Mouse (Mus musculus): Measurements from ENCODE around the gene Gm10778. TPM values are rescaled to one million over a fixed set of nuclear protein-coding genes. Genes with fewer than 3 reads are reported as not detected.

The Gm10778 gene
- polyA plus RNA-seq (2017; shearing (Covaris generic)), result 9.6 TPM

GRCm38 (mm10) chr10:81648803-81649775 is at the start of gene Gm10778:
Gene Gm10778 (plus strand): TSS chr10:81649059.

GRCm38 (mm10) chr10:81600738-81601203 is 48.1 kb upstream of the Gm10778 start, which contains the start of gene Tle6:
Gene Tle6 (minus strand): TSS chr10:81601073.

GRCm38 (mm10) chr10:81605974-81606751 is 42.7 kb upstream of the Gm10778 start, which contains the start of gene BC025920:
Gene BC025920 (plus strand): TSS chr10:81606270.

DNA sequence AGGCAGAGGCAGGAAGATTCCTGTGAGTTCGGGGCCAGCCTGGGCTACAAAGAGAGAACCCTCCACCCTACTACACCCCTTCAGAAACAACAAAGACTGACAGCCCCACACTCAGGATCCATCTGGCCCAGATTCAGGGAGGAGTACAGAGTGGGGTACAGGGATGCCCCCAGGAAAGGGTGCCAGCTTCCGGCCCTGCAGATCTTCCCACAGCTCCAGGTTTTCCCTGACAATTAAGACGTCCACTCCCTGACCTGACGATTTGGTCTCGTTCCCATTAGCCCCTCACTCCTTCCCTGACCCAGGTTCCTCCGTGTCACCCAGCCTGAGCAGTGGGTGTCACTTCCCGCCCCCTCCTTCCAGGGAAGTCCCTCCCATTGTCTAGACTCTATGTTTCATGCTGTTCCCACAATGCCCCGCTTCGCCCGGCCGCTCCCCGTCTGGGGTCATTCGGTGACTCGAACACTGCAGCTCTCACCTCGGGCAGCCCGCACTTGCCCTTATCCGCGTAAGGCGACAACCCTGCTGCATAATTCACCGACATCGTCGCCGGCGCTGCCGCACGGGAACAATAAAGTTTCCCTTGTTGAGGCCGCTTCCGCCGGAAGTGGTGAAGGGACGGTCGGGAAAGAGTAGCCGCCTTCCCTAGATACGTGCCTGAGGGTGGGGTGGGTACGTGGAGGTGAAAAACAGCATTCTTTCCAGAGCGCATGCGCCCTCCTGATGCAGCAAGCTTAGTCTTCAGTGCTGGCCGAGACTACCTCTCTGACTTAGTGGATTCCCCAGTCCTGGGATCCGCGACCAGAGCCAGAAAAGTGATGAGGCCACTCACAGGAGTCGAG is 21.6 kb upstream of the Gm10778 start, which contains the start of gene Sirt6:
Sirt6 (minus strand) TSS at position 804 of the 842 bp plus-strand sequence.

DNA sequence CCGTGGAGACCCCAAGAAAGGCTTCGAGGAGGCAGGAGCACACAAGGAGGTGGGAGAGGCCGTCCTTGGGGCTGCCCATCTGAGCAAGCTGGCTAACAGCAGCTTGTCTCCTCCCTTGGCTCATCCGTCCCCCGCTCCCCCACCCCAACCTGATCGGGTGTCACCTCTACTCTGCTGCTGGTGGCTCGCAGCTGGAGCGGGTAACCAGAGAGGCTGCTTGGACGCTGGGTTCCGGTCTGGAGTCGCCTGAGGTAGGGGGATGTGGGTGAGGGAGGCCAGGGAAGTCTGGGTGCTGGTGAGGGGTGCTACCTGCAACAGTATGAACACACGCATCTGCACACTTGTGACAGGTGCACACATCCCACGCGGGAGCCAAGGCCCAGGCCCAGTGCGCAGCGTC is 20.5 kb upstream of the Gm10778 start, which contains the start of gene Ankrd24:
Ankrd24 (plus strand) TSS at position 151 of the 400 bp plus-strand sequence.

DNA sequence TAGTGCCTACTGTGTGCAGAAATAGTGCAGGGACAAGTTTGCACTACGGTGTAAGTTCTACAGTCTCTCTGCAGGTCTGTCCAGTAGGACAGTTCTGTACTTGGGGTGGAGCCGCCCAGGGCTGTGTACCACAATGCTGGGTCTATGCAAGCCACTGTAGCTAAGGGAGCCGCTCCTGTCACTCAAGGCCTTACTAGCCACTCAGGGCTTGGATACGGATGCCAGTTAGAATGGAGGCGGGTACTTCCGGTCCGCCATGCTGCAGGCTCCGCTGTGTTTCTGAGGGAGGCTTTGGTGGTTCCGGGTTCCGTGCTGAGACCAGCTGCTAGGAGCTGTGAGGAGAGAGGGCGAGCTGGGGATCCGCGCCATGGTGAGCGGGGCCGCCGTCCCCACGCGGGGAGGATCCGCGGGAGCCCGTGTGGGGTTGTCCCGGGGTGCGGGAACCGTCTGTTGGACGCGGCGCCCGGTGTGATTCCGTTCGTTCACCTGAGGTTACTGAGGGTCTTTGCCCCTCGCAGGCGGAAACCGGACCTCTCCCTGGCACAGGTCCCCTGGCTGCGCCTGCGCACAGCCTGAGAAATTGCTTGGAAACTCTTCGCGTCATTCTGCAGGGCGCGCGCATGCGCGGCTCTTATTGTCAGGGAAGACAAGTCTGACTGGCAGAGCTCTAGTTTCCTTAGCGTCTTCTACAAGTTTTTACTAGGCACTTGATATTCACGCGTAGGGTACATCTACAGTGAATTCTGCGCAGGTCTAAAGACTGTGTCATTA is 55.9 kb downstream of the Gm10778 start, which contains the start of gene Zfp433:
Zfp433 (plus strand) TSS at position 295 of the 771 bp plus-strand sequence.

Other genes with a start within 250 kb of the Gm10778 start
- 23.6 TPM for gene Nfic, start 193.4 kb upstream of the Gm10778 start, polyA plus RNA-seq (2017; shearing (Covaris generic))
- 0.17 TPM for gene Celf5, start 166.3 kb upstream of the Gm10778 start, polyA plus RNA-seq (2017; shearing (Covaris generic))
- gene Ncln, start 152.7 kb upstream of the Gm10778 start, polyA plus RNA-seq (2017; shearing (Covaris generic)), result 133 TPM
- 96.9 TPM for gene S1pr4, start 148.9 kb upstream of the Gm10778 start, polyA plus RNA-seq (2017; shearing (Covaris generic))
- 19.4 TPM for gene Gna15, start 124.8 kb upstream of the Gm10778 start, polyA plus RNA-seq (2017; shearing (Covaris generic))
- gene Gna11, start 103.9 kb upstream of the Gm10778 start, polyA plus RNA-seq (2017; shearing (Covaris generic)), result 7.0 TPM
- 134 TPM for gene Aes, start 89.6 kb upstream of the Gm10778 start, polyA plus RNA-seq (2017; shearing (Covaris generic))
- 1.6 TPM for gene Tle2, start 74.5 kb upstream of the Gm10778 start, polyA plus RNA-seq (2017; shearing (Covaris generic))
- gene Tle6, start 48.0 kb upstream of the Gm10778 start, polyA plus RNA-seq (2017; shearing (Covaris generic)), result 2.3 TPM
- gene BC025920, start 42.8 kb upstream of the Gm10778 start, polyA plus RNA-seq (2017; shearing (Covaris generic)), result 3.6 TPM
- gene Sirt6, start 21.3 kb upstream of the Gm10778 start, polyA plus RNA-seq (2017; shearing (Covaris generic)), result 25.2 TPM
- gene Ankrd24, start 20.5 kb upstream of the Gm10778 start, polyA plus RNA-seq (2017; shearing (Covaris generic)), result 0.88 TPM
- 21.6 TPM for gene Zfp433, start 55.8 kb downstream of the Gm10778 start, polyA plus RNA-seq (2017; shearing (Covaris generic))
- 6.3 TPM for gene Gm3055, start 122.1 kb downstream of the Gm10778 start, polyA plus RNA-seq (2017; shearing (Covaris generic))
- 6.8 TPM for gene Gm4767, start 163.1 kb downstream of the Gm10778 start, polyA plus RNA-seq (2017; shearing (Covaris generic))
- gene Gm32687, start 214.9 kb downstream of the Gm10778 start, polyA plus RNA-seq (2017; shearing (Covaris generic)), result 15.3 TPM

All from CD4-positive, CD25-positive, alpha-beta regulatory T cell, adult 9 weeks (primary cell).